Mouse (Mus musculus) kidney, postnatal 0 days (tissue): ENCODE data around the gene Vwf. TPM values are rescaled to one million over a fixed set of nuclear protein-coding genes. Genes with fewer than 3 reads are reported as not detected.

Experiments
- ATAC-seq: fragments of 200-750 bp; cut with Nextera tagmentation; replicated peaks from 2 replicates; pipeline ENCODE4 v1.8.0; 2017; ENCODE audit warnings: low read depth, moderate number of reproducible peaks, moderate TSS enrichment, moderate library complexity; ENCODE audit not compliant: low FRiP score
- DNase-seq: peaks from one replicate; pipeline ENCODE4 v3.0.0-alpha.2; 2016; ENCODE audit warnings: low spot score
- H3K27ac ChIP-seq: fragments of 300-500 bp; sonication (generic); 2 replicates; pipeline ENCODE4 v1.5.1; 2014; ENCODE audit warnings: mild to moderate bottlenecking
- H3K27me3 ChIP-seq: fragments of 300-500 bp; sonication (generic); 2 replicates; pipeline ENCODE4 v1.6.1; 2014; ENCODE audit warnings: low read length, mixed read lengths; ENCODE audit not compliant: insufficient read depth
- H3K36me3 ChIP-seq: fragments of 300-500 bp; sonication (generic); 2 replicates; pipeline ENCODE4 v1.6.1; 2014; ENCODE audit warnings: low read length, mixed read lengths; ENCODE audit not compliant: insufficient read depth
- H3K4me1 ChIP-seq: fragments of 300-500 bp; sonication (generic); replicated peaks from 2 replicates; pipeline ENCODE4 v1.6.1; 2014; ENCODE audit warnings: antibody characterized with exemption, low read length, mixed read lengths; ENCODE audit not compliant: insufficient read depth
- H3K4me2 ChIP-seq: fragments of 300-500 bp; sonication (generic); 2 replicates; pipeline ENCODE4 v1.6.1; 2014; ENCODE audit warnings: mild to moderate bottlenecking, low read length, moderate library complexity, mixed read lengths
- H3K4me3 ChIP-seq: fragments of 300-500 bp; sonication (generic); replicated peaks from 2 replicates; pipeline ENCODE4 v1.5.1; 2014; ENCODE audit warnings: low read depth, low read length
- H3K9ac ChIP-seq: fragments of 300-500 bp; sonication (generic); 2 replicates; pipeline ENCODE4 v1.6.1; 2014; ENCODE audit warnings: low read depth, low read length
- H3K9me3 ChIP-seq: fragments of 300-500 bp; sonication (generic); replicated peaks from 2 replicates; pipeline ENCODE4 v1.6.1; 2016; ENCODE audit warnings: low read length, inconsistent platforms, mixed read lengths
- CTCF ChIP-seq: IDR thresholded peaks from 2 replicates; pipeline ENCODE4 v1.5.1; 2016; ENCODE audit warnings: antibody characterized with exemption, low read depth, mild to moderate bottlenecking, moderate library complexity
- WGBS: fragments of 180-500 bp; shearing (Covaris S2); extraction: QIAGEN DNeasy Blood & Tissue Kit; methylation state at CpG from one replicate; pipeline ENCODE4 v1.1.7; 2014; 5-methylcytosine and 5-hydroxymethylcytosine counted together
- polyA plus RNA-seq: library from polyadenylated mRNA; unstranded; fragments of >200 nt; fragmentation: Nextera tagmentation; extraction: Ambion mirVana; gene quantifications from 2 replicates; pipeline ENCODE4 v1.2.1, GENCODE M21; 2015

Gene Vwf
- polyA plus RNA-seq, 1 experiment from 2014 or later: 4.5 TPM

DNA sequence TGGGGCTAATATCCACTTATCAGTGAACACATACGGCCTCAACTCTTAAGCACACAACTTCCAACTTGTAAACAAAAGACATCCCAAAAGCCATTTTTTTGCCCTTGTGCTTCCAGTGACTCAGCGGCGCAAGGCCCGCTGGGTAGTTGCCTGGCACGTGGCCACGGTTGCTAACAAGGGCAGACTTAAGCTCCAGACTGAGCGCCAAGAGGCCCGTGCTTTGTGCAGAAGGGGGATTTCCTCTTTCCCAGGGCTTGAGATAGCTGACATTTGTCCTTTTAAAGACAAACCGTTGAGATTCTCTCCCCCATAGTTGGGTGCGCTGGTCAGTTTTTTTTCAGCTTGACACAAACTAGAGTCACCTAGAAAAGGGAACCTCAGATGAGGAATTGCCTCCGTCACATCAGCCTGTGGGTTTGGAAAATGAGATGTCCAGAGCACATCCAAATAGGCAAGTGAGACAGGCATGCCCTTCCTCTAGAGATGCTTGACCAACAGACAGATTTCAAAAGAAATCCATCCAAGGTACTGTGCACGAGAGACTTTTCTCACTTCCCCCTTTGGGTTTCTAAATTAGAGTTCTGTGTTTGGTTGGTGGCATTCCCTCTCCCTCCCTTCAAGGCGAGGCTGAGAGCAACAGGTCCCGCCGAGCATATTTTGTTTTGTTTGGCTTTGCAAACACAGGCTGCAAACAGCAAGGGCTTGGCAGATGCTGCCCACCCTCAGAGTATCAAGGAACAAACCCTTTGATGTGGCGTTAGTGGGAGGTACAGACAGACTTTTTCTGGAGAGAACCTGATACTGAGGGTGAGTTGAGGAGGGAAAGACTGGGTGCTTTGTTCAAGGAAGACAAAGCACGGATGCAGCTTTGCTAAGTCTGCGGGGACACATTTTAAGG is 26.0 kb downstream of the Vwf start:
- ATAC-seq (peak; percentile 67), DNase-seq (peak; percentile 71)
- no peaks in the 10 kb centered on the region for H3K36me3 ChIP-seq
- H3K4me3 ChIP-seq: peak overlapping the region; percentile 10; the same call in 1 of the 2 replicates
- H3K4me2 ChIP-seq: peak overlapping the region; percentile 50
- peak overlapping the region; percentile 36; the same call in 1 of the 2 replicates for H3K9ac ChIP-seq
- no peak for TF ChIP-seq CTCF
- 0 out of 2 replicates have a peak, but pooled peaks cover 3% of the 10 kb centered on the region for H3K4me1 ChIP-seq
- H3K27me3 ChIP-seq: no peaks in the 10 kb centered on the region
- H3K27ac ChIP-seq: peak overlapping the region; percentile 71
- H3K9me3 ChIP-seq: no peaks in the 10 kb centered on the region
- 36% methylated on average over 18 of the region's 18 CpGs for WGBS

DNA sequence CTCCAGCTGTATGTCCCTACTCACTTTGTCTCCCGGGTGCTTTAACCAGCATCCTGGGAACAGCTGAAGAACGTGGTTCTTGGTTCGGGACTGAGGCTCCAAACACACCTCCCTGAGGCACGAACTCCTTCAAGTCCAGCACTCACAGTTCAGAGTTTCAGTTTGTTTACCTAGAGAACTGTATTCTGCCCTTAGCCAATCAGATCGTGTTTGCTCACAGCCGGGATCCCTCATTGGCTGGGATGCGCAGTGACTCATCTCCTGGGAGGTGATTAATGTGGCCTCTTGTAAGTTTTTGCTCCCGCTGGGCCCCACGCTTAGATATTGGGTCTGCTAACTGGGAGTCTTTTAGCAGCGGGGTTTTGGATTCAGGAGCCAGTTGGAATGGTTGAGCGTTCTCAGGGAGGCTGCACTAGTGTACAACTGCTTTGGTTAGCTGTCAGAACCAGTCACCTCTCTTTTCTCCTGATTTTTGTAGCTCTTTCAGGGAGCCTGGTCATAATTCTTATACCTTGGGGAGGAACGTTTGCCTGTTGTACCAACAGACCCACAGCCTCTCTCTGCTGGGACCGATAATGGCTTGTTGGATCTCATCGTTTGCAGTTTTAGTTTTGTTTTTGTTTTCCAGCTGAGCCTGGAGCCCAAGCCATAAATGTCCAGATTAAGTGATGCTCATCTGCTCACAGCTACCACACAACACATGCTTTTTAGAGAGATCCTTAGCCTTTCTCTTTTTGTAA is 26.8 kb downstream of the Vwf start:
- H3K4me1 ChIP-seq: 0 out of 2 replicates have a peak, but pooled peaks cover 3% of the 10 kb centered on the region
- no peaks in the 10 kb centered on the region for H3K9me3 ChIP-seq
- no peaks in the 10 kb centered on the region for H3K27me3 ChIP-seq
- DNase-seq (peak; percentile 96), ATAC-seq (peak; percentile 95)
- peak overlapping the region; percentile 71 for H3K27ac ChIP-seq
- H3K36me3 ChIP-seq: no peaks in the 10 kb centered on the region
- peak overlapping the region; percentile 50 for H3K4me2 ChIP-seq
- H3K4me3 ChIP-seq: peak overlapping the region; percentile 10; the same call in 1 of the 2 replicates
- WGBS: 2% methylated on average over 14 of the region's 14 CpGs
- H3K9ac ChIP-seq: peak overlapping the region; percentile 36; the same call in 1 of the 2 replicates
- TF ChIP-seq CTCF: no peak

DNA sequence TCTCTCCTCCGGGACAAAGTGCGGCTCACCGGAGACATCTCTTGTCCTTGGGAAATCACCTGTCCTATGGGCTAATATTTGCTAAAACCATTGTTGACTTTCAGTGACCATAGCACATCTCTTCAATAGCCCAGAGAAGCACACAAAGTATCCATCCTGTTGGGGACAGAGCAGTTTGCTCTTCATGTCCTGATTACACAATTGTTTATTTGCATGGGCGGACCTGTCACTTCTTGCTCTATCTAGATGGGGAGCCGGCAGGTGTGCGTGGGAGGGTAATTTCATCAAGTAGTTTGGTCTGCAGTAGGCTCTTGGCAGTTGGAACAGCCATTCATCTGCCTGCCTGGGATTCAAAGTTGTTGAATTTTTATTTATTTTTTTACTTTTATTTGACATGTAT is 28.5 kb downstream of the Vwf start:
- no peak for DNase-seq
- Histone ChIP-seq H3K27me3 (no peaks in the 10 kb centered on the region), H3K9ac (no peak overlapping the region), H3K4me1 (0 out of 2 replicates have a peak, but pooled peaks cover 3% of the 10 kb centered on the region), H3K4me3 (no peak overlapping the region), H3K27ac (no peak overlapping the region), H3K4me2 (no peak overlapping the region), H3K9me3 (no peaks in the 10 kb centered on the region), H3K36me3 (no peaks in the 10 kb centered on the region)
- 90% methylated on average over 6 of the region's 6 CpGs for WGBS
- no peak for ATAC-seq
- no peak for TF ChIP-seq CTCF

DNA sequence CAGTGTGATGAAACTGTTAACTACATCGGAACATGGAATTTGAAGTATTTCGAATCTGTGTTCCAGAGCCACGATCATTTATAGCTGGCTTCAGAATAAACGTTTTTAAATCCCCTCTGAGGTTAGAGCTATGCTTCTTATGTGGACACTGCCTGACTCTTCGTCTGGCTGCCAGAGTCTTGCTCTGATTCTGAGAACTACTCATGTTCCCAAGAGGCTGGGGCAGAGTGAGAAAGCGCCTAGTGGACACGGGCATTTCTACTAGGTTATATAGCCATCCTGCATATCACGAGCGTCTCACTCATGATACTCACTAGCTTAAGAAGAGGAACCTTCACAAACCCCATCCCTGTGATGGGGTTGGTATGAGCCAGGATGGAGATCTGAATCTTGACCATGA is 30.7 kb downstream of the Vwf start:
- H3K4me2 ChIP-seq: no peak overlapping the region
- H3K4me1 ChIP-seq: 0 out of 2 replicates have a peak, but pooled peaks cover 3% of the 10 kb centered on the region
- H3K27ac ChIP-seq: no peak overlapping the region
- no peak for TF ChIP-seq CTCF
- H3K9me3 ChIP-seq: no peaks in the 10 kb centered on the region
- no peak overlapping the region for H3K4me3 ChIP-seq
- no peak overlapping the region for H3K9ac ChIP-seq
- 67% methylated on average over 9 of the region's 9 CpGs for WGBS
- no peak for ATAC-seq
- peak; percentile 38 for DNase-seq
- no peaks in the 10 kb centered on the region for H3K36me3 ChIP-seq
- H3K27me3 ChIP-seq: no peaks in the 10 kb centered on the region

DNA sequence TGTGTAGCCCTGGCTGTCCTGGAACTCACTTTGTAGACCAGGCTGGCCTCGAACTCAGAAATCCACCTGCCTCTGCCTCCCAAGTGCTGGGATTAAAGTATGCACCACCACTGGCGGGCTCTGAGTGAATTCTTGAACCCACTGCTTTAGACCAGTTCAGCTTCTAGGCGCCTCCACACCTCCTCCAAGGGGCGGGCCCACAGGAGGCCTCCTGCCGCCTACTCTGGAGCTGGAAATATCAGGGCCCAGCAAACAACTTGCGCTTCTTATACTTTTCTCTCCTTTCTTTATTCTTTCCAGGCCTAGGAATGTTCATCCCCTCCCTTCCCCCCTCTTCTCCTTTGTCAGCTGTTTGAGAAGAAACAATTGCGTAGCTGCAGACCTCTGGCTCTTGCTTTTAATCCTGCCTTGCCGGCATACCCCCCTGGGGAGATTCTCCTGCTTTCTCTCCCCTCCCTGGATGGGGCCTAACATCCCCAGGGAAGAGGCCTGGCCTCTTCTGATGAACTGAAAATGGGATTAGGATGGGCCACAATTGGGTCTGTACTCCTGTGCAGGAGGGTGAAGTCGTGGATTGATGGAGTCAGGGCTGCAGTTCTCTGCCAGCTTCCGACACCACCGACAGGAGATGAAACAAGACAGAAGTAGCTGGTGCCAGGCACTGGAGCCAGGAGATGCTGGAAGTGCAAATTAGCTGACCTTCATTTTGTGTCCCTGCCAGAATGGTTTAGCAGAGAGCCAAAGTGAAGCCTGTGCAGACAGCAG is 31.5 kb downstream of the Vwf start:
- ATAC-seq (no peak), DNase-seq (no peak)
- no peak overlapping the region for H3K4me3 ChIP-seq
- H3K4me1 ChIP-seq: no peaks in the 10 kb centered on the region
- H3K27me3 ChIP-seq: no peaks in the 10 kb centered on the region
- H3K9me3 ChIP-seq: no peaks in the 10 kb centered on the region
- no peak overlapping the region for H3K4me2 ChIP-seq
- no peak overlapping the region for H3K27ac ChIP-seq
- 69% methylated on average over 11 of the region's 11 CpGs for WGBS
- no peak overlapping the region for H3K9ac ChIP-seq
- TF ChIP-seq CTCF: no peak
- H3K36me3 ChIP-seq: no peaks in the 10 kb centered on the region

DNA sequence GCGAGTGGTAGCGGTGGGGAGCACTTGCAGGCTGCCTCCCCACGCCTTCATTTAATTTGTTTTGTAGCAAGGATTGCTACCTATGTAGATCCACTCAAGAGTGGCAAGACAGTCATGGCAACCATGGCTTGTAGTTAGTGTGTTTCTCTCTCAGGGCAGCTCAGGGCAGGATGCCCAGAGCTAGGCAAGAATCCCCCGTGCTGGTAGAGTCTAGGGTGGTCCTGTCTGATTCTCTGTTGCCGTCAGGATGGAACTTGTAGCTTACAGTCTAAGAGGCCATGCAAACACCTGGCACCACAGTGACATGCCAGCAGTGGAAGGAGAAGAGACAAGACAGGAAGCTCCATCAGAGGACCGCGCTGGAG is 32.1 kb downstream of the Vwf start:
- WGBS: 85% methylated on average over 7 of the region's 7 CpGs
- Histone ChIP-seq H3K4me3 (no peak overlapping the region), H3K4me1 (no peaks in the 10 kb centered on the region), H3K9ac (no peak overlapping the region), H3K36me3 (no peaks in the 10 kb centered on the region), H3K4me2 (no peak overlapping the region), H3K27me3 (no peaks in the 10 kb centered on the region), H3K9me3 (no peaks in the 10 kb centered on the region), H3K27ac (no peak overlapping the region)
- no peak for TF ChIP-seq CTCF
- DNase-seq: no peak
- no peak for ATAC-seq
